Mouse (Mus musculus) left cerebral cortex, adult 8-10 months (tissue): ENCODE data around the gene Slc17a1. TPM values are rescaled to one million over a fixed set of nuclear protein-coding genes. Genes with fewer than 3 reads are reported as not detected.

Source experiments
- DNase-seq, 2 experiments: peaks; one replicate each; pipeline ENCODE4 v3.0.0; 2022; ENCODE audit warnings: low spot score in 2 of 2
- total RNA-seq, 4 experiments: library from RNA; stranded (reverse); gene quantifications; 2 replicates each; pipeline ENCODE4 v1.2.4; 2022

Gene Slc17a1
- total RNA-seq, 4 experiments from 2014 or later = not detected

DNA sequence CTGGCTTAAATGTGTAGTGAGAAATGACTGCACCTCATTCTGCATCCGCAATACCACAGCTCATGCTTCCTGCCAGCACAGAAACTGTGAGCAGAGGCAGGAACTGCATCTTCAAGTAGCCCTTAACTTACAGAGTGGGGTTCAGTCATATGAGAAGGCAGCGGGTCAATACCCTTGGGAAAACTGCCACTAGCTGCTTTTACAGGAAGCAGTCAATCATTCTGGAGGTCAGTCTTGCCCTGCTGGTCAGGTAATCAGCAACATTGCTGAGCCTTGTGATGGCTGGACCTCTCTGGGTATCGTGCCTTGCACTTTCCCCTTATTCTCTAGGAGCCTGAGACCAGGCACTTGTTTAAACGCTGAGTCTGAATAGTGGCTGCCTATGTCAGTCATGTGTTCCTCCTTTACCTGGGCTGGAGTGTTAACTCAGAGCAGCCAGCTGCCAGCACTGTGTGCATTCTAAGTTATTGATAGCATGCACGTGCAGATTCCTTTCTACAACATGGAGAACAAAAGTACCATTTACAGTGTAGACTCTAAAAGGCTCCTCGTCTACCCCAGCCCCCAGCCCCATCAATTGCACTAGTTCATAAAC, 21.6 kb downstream of the Slc17a1 start:
- no peak for DNase-seq

DNA sequence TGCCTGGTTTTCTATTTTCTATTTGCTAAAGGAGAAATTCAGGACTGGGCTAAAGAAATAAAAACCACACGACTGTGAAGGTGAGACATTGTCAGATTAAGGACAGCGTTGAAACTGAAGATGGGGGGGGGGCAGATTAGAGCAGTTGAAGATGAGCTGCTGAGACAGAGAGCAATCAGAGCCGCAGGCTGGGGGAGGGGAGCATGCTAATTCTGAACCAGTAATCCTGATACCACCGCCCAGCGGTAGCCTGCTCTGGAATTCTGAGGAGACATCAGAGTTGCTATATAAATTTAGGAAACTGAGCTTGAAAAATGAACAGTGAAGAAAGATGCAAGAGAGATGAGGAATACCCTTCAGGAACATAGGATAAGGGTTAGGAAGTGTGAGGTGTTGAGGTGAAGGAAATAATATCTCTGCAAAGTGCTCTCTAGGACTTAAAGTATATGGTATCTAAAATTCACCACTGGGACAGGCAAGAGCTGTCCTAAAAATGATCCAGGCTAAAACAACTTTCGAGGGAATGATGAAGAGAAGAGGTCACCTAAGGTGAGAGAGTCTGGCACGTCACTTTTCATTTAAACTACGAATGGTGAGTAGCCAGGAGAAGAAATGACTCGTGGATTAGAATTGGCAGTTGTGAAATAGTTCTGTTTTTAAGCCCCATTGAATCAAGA, 25.2 kb downstream of the Slc17a1 start:
- DNase-seq = no peak

DNA sequence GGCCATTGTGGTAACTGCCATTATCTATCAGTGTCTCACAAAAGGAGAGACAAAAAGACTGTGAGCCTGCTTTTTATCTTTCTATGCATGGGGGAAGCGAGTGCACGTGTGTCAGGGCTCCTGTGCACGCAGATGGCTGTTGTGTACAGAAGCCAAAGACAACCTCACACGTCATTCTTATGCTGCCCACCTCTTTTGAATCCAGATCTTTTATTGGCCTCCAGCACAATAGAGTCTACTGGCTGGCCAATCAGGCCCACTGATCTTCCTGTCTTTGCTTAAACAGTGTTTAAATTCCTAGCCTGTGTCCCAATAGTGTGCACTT, 25.7 kb downstream of the Slc17a1 start:
- DNase-seq = no peak

DNA sequence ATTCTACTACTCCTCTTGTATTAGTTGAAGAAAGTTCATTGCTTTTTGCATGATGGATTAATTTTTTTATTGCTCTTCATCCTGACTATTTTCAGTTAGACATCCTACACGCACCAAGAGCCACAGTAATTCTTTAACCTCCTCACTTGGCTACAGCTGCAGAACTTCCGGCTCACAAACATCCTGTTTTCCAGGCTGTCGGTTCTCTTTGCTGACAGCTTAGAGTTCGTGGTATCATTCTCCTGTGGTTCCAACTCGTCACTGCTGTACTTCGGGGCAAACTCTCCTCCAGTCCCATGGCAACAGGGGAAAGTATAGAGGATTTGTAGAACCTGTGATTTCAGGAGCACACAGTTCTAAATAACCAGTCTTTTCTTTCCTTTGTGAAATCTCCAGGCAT, 30.7 kb downstream of the Slc17a1 start:
- DNase-seq = no peak

DNA sequence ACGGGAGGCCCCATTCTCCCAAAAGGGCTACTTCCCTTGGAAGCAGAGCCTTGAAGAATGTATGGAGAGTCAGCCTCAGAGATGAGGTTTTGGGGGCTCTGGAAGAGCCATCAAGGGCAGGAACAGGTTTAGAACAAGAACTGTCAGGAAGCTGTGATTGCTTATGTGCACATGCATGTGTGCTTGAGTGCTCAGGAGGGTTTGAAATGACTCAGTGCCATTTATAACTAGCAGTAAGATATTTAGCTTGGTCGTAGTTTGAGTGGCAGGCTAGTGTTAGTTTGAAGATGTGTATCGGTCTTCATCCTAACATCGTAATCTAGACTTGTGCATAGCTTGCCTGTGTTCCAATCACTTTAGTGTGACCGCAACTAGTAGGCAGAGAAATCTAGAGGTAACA, 39.4 kb downstream of the Slc17a1 start:
- DNase-seq = no peak

DNA sequence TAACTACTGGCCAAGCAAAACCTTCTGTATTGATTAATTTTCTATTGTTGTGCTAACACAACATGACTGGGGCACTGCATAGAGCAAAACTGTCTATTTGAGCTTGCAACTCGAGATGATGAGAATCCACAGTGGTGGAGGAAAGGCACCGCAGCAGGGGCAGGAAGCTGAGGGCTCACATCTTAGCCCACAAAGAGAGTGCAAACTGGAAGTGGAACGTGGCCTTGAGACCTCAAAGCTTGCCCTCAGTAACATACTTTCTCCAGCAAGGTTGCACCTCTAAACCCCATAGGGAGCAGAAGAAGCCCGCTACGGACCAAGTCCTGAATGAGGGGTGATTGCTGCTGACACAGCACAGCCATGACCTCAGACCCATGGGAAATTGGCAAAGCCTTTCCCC, 42.6 kb downstream of the Slc17a1 start:
- no peak for DNase-seq

DNA sequence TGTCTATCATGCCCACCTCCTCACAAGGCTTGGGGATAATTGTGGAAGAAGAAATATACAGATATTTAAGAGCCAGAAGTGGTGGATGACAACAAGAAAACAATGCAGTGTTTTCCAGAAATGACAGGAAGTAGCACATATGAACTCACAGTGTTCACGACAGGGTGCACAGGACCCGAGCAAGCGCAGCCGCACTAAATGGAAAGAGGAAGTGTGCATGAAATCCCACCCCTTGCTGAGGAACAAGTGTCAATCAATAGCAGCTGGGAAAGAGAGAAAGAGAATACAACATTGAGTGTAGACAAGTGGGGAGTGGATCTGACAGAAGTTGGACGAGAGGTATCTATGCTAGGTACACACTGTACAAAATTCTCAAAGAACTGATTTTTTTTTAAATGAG, 43.8 kb downstream of the Slc17a1 start:
- no peak for DNase-seq

DNA sequence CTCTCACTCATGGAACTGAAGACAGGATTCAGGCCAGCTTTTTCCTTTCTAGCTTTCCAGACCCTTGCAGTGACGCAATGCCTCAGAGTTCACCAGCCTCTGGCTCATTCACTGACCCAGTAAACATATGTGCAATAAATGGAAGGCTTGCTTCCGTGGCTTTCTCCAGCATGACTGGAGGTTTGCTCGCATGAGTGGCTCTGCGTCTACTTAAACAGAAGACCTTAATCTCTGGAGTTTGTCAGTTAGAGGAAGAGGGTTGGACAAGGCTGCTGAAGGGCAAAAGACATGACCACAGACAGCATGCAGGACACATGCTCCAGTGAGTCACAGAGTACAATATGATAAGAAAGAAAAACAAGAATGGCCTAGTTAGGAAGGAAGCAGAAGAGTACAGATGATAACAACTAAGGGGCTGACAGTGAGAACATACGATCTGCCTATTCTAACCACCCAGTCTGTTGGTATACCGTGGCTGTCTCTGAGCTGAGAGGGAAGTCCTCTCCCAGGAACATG, 46.3 kb downstream of the Slc17a1 start:
- DNase-seq = no peak

DNA sequence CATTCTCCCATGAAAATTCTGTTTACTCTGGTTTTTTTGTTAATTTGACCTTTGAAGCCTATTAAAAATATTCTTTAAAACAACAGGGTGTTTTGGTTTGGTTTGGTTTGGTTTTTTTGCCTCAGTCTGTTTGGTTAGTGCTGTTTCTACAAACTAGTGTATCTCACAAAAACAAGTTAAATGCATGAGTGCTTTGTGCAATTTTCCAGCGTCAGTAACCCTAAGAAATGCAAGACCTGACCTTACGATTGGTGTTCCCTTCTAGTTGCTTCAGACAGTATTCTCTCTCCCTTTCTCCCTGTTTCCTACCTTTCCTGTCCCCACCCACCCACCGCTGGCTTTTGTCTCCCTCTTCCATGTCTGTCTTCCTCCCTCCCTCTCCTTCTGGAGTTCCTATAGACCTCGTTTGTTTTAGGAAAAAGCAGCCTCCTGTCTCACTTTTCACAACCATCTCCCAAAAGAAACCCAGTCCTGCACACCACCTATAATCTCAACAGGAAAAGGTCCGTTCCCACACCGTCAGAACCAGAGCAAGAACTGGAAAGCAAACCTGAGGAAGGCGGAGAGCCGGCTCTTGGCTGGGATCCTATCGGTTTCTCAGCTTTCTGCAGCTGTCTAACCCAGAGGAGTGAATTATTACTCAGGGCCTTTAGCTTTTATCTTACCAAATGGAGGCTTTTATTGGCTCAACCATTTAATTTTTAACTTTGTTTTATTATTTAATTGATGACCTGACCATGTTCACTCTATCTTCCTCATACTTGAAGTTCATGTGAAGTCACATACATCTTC, 47.0 kb downstream of the Slc17a1 start, which contains the start of gene Slc17a4:
TSS of gene Slc17a4 (minus strand) at position 634 of the 792 bp plus-strand sequence.
- DNase-seq = no peak

DNA sequence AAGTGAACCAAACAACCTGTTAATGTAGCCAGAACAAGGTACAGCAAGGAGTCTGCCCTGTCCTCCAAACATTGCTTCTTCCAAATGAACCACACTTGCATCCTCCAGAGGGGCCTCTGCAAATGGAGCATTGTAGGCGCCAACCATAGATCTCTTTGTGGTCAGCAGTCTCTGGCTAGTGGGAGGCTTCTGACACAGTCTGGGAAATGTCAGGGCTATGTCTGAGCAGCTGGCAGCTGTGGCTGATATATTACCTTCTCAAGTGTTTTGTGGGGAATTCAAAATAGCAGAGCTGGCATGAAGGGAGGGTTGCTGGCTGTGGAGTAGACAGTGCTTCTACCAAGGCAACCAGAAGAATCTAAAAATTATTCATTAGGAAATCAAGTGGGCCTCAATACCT, 48.6 kb downstream of the Slc17a1 start:
- DNase-seq = no peak

DNA sequence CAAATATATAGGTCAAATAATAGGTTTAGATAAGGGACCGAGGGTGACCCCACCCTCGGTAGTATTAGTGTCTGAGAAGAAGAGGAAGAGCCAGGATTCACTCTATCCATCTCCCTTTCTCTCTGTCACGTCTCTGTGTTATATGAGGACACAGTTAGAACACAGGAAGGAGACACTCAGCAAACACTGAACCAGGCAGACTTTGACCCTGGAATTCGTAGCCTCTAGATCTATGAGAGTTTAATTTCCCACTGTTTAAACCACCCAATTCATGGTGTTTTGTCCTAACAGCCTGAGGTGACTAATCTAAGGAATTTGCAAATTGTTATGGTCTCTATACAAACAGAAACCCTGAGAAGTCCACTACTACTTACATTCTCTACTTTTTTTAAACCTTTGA, 50.1 kb downstream of the Slc17a1 start:
- no peak for DNase-seq

DNA sequence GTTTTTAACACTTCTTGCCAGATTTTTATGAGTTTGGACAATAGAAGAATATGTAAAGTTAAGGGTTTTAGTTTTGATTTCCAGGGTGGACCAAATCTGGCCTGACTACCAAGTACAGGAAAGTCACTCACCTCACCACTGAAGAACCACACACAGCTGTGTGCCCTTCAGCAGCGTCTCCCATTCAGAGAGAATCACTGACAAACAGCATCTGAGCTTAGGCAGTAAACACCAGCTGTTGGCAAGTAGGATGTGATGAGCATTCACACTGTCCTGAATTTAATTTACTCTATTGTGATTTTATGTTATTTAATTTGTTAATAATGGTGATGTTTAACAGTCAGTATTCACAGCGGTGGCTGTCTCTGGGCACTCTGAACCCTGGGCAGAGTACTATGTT, 58.2 kb downstream of the Slc17a1 start:
- DNase-seq = no peak

DNA sequence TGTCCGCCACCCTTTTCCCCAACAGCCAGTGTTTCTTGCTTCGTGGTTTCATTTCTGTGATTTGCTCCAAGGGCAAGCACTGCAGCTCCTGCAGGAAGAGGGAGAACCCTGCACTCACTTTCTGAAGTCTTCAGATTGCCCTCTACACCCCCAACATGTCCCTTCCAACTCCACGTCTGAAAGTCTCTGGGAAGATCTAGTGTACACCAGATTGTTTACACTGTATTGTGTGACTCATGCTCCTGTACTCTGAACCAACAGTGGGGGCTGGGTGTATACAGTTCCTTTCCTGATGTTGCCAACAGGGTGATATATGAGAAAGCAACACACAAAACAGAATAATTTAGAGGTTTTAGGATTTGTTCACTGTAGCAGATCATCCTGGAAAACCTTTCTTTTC, 61.1 kb downstream of the Slc17a1 start:
- DNase-seq = no peak

DNA sequence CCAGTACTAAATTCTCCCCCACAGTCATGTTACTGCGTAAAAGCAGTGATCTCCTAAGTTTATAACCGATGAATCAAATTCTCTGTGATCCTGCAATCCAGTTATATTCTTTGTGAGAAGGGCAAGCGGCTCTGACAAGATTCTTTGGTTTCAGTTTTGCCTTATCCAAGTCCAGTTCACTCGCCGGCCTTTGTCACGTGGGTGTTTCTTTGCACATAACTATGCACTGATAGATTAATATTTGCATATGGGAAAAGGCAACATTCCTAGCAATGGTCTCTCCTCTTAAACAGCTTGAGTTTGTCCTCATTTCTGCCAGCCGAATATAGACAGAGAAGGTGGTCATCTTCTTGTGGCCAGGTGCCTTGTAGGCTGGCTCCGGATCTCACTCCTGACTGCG, 62.9 kb downstream of the Slc17a1 start:
- no peak for DNase-seq

DNA sequence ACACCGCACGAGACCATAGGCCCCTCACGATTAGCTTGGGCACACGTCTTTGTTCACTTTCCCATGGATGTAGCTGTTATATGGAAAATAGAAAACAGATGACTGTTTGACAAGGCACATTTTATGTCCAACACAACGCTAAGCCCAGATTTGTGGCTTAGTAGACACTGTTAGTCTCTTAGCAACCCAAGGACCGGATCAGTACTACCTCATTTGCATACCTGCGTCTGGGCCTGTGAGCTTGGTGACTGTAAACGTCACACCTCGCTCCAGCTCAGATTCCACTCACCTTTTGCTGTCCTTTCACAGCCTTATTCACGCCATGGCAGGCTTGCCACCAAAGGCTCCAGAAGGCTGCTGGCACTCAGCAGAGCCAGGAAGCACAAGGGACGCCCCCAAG, 63.4 kb downstream of the Slc17a1 start:
- no peak for DNase-seq

DNA sequence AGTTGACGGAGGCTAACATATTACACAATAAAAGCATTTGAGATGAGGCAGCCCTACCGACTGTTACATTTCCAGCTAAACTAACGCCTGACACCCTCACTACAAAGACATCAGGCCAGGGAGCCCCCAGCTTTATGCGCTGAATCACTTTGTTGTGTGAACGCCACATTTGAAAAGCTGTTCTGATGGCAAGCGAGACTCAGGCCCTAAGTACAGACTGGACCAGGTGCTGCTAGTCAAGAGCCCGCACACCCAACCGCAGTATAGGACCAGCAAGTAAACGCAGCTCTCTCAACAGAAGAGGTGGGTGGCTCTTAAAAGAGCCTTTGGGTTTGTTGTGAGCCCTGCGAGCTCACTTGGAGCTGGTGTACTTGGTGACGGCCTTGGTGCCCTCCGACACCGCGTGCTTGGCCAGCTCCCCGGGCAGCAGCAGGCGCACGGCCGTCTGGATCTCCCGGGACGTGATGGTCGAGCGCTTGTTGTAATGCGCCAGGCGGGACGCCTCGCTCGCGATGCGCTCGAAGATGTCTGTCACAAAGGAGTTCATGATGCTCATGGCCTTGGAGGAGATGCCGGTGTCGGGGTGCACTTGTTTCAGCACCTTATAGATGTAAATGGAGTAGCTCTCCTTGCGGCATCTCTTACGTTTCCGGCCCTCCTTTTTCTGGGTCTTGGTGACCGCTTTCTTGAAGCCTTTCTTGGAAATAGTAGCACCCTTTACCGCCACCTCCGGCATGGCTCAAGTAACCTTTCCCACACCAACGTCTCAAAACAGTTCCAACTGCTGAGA, 66.1 kb downstream of the Slc17a1 start, which contains the start of gene Hist1h2ba:
TSS of gene Hist1h2ba (minus strand) at position 736 of the 790 bp plus-strand sequence.
- no peak for DNase-seq

DNA sequence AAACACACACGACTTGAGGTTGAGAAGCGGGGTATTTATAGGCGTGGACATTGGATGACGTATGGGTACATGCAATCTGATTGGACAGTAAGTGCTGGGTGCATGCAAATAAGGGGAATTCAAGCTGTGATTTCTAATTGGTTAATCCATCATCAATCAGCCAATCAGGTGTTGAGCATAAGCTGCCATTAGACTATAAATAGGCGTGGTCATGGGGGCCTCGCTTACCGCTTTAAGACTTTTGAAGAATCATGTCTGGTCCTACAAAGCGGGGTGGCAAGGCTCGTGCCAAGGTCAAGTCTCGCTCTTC, 66.6 kb downstream of the Slc17a1 start, which contains the start of gene Hist1h2aa:
TSS of gene Hist1h2aa (plus strand) at position 252 of the 310 bp plus-strand sequence.
- DNase-seq = no peak

DNA sequence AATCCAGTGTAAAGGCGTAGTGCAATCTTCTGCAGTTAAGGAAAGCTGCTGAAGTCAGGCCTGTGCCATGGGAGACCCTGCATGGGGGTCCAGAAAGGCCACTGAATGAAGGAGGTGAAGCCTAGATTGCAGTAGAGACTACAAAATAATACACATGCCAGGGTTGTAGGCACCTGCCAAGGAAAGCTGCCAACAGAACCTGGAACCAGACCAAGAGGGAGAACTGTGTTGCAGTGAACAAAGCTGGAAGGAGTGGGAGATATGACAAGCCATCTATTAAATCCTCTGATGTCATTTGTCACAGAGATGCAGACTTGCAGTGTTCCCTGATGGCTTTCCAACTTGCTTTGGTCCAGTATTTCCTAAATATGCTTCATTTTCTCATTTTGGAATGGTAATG, 71.1 kb downstream of the Slc17a1 start:
- no peak for DNase-seq

DNA sequence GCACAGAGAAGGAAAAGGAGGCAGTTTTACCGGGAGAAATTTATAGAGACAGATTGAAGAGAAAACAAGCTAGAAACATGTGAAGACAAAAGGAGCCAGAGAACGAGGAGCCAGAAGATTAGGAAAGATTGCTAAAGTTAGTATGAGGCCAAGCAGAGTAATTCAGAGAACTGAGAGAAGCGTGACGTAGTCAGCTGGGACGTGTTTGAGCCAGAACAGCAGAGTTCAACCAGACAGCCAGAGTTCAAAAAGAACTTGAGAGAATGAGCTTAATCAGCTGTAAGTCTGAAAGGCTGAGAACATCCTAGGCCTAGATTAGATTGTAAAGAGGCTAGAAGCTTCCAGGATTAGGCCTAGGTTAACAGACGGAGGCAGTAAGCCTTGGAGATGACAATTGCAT, 72.7 kb downstream of the Slc17a1 start:
- DNase-seq = no peak

DNA sequence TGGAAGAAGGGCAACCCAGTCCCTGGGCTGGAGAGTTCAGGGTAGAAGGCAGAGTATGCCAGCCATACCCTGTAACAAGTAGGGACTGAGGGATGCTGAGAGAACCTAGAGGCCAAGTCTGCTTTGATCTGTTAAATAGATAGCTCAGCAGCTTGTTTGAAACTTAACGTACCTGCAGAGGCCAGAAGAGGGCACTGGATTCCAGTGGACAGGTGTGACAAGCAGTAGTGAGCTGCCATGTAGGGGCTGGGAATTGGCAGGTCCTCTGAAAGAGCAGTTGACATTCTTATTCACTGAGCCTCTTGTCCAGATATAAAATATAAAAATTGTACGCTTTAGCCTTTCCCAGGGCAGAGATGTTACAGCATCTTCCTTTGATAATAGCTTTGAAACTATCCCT, 75.3 kb downstream of the Slc17a1 start:
- DNase-seq = no peak
